Comparison of ENCODE assay signal across 10 mouse cellular contexts in genomic region chr15:71195011-71195739, GRCm38 (mm10).
DNase-seq lines count a peak whose midpoint lies in the region; ATAC-seq and TF ChIP-seq lines count a peak whose summit lies in the region.
"Had no signal": no experiment of that assay in that cellular context is flagged by ENCODE, and none has a peak within 500 bp of the region (broad histone marks: within the 10 kb centered on the region; RNA-seq: fewer than 3 reads in every experiment).

No protein-coding gene starts in this region.

- no peaks in the 10 kb centered on the region for H3K9me3 ChIP-seq in heart, postnatal 0 days (replicated peaks; ENCODE audit: control insufficient read depth, low read length)
- H3K9me3 ChIP-seq in heart, embryonic 11.5 days (replicated peaks; ENCODE audit: control insufficient read depth, low read length), result no peaks in the 10 kb centered on the region
- H3K9me3 ChIP-seq in forebrain, embryonic 11.5 days (ENCODE audit: control insufficient read depth, low read length), result no peaks in the 10 kb centered on the region

- 37% methylated on average over 11 of the region's 11 CpGs for WGBS in heart, postnatal 0 days
- WGBS in heart, embryonic 11.5 days (ENCODE audit: insufficient replicate concordance), result 45% methylated on average over 11 of the region's 11 CpGs
- 60% methylated on average over 11 of the region's 11 CpGs for WGBS in forebrain, embryonic 11.5 days

- DNase-seq in heart, postnatal 0 days (ENCODE audit: low spot score), result peak; percentile 66
- peak; percentile 15 for DNase-seq in ZHBTc4 (ENCODE audit: low read depth, low spot score)
- peak; percentile 54 for DNase-seq in forebrain, embryonic 11.5 days (ENCODE audit: low spot score)
- peak; percentile 28 for DNase-seq in left cerebral cortex, adult 11 months (ENCODE audit: low spot score)
- peak; percentile 5 for DNase-seq in testis, postnatal 14 days (ENCODE audit: low spot score)
- no peak for DNase-seq in kidney, adult 9 months
- DNase-seq in c-Kit-positive CD71-positive TER-119-positive erythroid progenitor cells, embryonic 14.5 days (ENCODE audit: low spot score), result no peak

- no peaks in the 10 kb centered on the region for H3K36me3 ChIP-seq in heart, postnatal 0 days (replicated peaks; ENCODE audit: control insufficient read depth, insufficient read depth, low read length)
- no peaks in the 10 kb centered on the region for H3K36me3 ChIP-seq in heart, embryonic 11.5 days (ENCODE audit: control insufficient read depth, insufficient read depth, low read length)
- H3K36me3 ChIP-seq in forebrain, embryonic 11.5 days (ENCODE audit: control insufficient read depth, insufficient read depth, low read length), result no peaks in the 10 kb centered on the region

- H3K4me1 ChIP-seq in heart, postnatal 0 days (ENCODE audit: control insufficient read depth, insufficient read depth), result no peaks in the 10 kb centered on the region
- H3K4me1 ChIP-seq in heart, embryonic 11.5 days (ENCODE audit: control insufficient read depth, insufficient read depth, low read length), result no peaks in the 10 kb centered on the region
- no peaks in the 10 kb centered on the region for H3K4me1 ChIP-seq in forebrain, embryonic 11.5 days (replicated peaks; ENCODE audit: control insufficient read depth, insufficient read depth, low read length)

- no peaks in the 10 kb centered on the region for H3K27me3 ChIP-seq in heart, postnatal 0 days (ENCODE audit: control insufficient read depth, insufficient read depth, low read length)
- no peaks in the 10 kb centered on the region for H3K27me3 ChIP-seq in heart, embryonic 11.5 days (ENCODE audit: control insufficient read depth, insufficient read depth, low read length)
- no peaks in the 10 kb centered on the region for H3K27me3 ChIP-seq in forebrain, embryonic 11.5 days (ENCODE audit: control insufficient read depth, insufficient read depth, low read length)
- H3K27me3 ChIP-seq: CH12.LX had no signal

- H3K9ac ChIP-seq in heart, postnatal 0 days (replicated peaks; ENCODE audit: low read depth, low read length), result no peak overlapping the region
- H3K9ac ChIP-seq in heart, embryonic 11.5 days (ENCODE audit: low read depth, low read length), result no peak overlapping the region
- no peak overlapping the region for H3K9ac ChIP-seq in forebrain, embryonic 11.5 days (ENCODE audit: low read length)

- peak; percentile 72 for TF ChIP-seq CTCF in heart, postnatal 0 days (IDR thresholded peaks at IDR 0.05; ENCODE audit: low read depth)

- no peak for TF ChIP-seq EP300 in heart, postnatal 0 days (IDR thresholded peaks at IDR 0.05; ENCODE audit: low read depth)

- no peak overlapping the region for H3K27ac ChIP-seq in heart, postnatal 0 days (ENCODE audit: low read depth)
- H3K27ac ChIP-seq in heart, embryonic 11.5 days (ENCODE audit: low read depth, low read length), result no peak overlapping the region
- H3K27ac ChIP-seq in forebrain, embryonic 11.5 days (ENCODE audit: low read depth, low read length), result no peak overlapping the region

- H3K4me3 ChIP-seq in heart, postnatal 0 days (ENCODE audit: low read depth, low read length), result no peak overlapping the region
- H3K4me3 ChIP-seq in heart, embryonic 11.5 days (ENCODE audit: low read depth, low read length), result no peak overlapping the region
- H3K4me3 ChIP-seq in forebrain, embryonic 11.5 days (ENCODE audit: low read depth, low read length), result no peak overlapping the region
- H3K4me3 ChIP-seq: erythroblast, embryonic 14.5 days had no signal

- H3K4me2 ChIP-seq in heart, postnatal 0 days (ENCODE audit: low read depth, low read length), result no peak overlapping the region
- no peak overlapping the region for H3K4me2 ChIP-seq in heart, embryonic 11.5 days
- H3K4me2 ChIP-seq in forebrain, embryonic 11.5 days (ENCODE audit: low read depth, low read length, severe bottlenecking), result no peak overlapping the region

- ATAC-seq in heart, postnatal 0 days (ENCODE audit: insufficient read depth, low read depth), result peak; percentile 51; the same call in 1 of the 2 replicates
- ATAC-seq in heart, embryonic 11.5 days (replicated peaks; ENCODE audit: insufficient number of reproducible peaks, low FRiP score, low TSS enrichment), result no peak
- 0 out of 2 replicates have a peak, but pooled peaks have one; percentile 66 for ATAC-seq in forebrain, embryonic 11.5 days (replicated peaks; ENCODE audit: low FRiP score)

Comparison
In these comparisons a context has a peak if more than half of its experiments do, and no peak if none do; other contexts are left out.
1. DNase-seq: peak in heart, postnatal 0 days (single experiment), ZHBTc4 (single experiment), forebrain, embryonic 11.5 days (single experiment), left cerebral cortex, adult 11 months (single experiment) and testis, postnatal 14 days (single experiment); none in kidney, adult 9 months (single experiment) and c-Kit-positive CD71-positive TER-119-positive erythroid progenitor cells, embryonic 14.5 days (single experiment).